Mouse (Mus musculus): Measurements from ENCODE around the gene Ttyh1.

Gene Ttyh1

GRCm38 (mm10) chr7:4119344-4119902 is at the start of gene Ttyh1:
Gene Ttyh1, plus strand, starts transcription at chr7:4119408.
- peak; percentile 47 to 59 for DNase-seq

GRCm38 (mm10) chr7:4071066-4071465 is 48.1 kb upstream of the Ttyh1 start:
- no peak for DNase-seq

- no peak for DNase-seq
Measured at GRCm38 (mm10) chr7:4073144-4073543, 46.1 kb upstream of the Ttyh1 start.

DNA sequence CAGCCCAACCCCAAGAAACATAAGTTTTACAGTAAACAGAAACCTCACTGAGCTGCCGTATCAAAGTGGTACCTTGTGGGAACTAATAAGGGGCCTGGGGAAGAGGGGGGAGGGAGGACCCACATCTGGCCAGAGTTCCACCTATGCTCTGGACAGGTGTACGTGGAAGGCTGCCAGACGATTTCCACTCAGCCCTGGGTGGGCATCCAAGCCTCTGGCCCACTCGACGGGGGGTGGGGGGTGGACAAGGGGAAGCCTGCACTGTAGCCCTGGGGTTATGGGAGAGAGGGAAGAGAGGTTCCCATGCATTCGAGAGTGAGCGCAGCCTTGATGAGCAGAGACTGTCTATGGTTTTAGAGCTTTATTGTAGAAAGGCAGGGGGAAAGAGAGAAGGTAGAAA is 39.7 kb upstream of the Ttyh1 start:
- DNase-seq = no peak

- no peak for DNase-seq
Measured at GRCm38 (mm10) chr7:4080552-4080951, 38.7 kb upstream of the Ttyh1 start.

- DNase-seq = no peak
Measured at GRCm38 (mm10) chr7:4081706-4082105, 37.5 kb upstream of the Ttyh1 start.

DNA sequence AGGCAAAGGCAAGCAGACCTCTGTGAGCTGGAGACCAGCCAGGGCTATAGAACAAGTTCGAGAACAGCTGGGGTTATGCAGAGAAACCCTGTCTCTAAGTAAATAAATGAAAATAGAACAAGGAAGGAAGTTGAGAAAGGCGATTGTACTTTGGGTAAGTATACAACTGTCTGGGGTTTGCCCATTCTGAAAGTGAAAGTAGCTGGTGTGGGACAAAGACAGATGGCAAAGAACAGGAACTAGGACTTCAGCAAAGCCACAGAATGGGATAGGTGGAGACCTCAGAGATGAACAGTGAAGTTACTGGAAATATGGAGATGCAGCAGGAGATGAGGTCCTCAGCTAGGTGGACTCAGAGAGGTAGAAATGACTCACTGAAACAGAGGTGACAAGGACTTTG is 36.4 kb upstream of the Ttyh1 start:
- peak in 1 of 2 experiments; percentile 5 for DNase-seq

- DNase-seq = no peak
Measured at GRCm38 (mm10) chr7:4084161-4084560, 35.0 kb upstream of the Ttyh1 start.

DNA sequence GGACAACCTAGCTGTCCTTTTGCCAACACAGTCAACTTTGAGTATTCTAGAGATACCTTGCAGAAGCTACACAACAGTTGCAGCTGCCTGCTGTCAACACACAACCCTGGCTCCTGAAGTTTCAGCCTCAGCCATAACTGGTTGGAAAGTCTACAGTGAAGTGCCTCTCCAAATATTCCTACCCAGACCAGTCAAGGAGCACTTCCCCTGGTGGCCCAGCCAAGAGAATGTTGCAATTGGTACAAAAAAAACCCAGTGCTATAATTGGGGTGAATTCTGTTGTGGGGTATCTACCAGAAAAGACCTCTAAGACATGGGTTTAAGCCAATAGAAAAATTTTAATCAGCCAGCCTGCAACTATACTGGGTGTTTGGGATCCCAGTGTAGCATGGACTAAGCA is 33.6 kb upstream of the Ttyh1 start:
- DNase-seq = no peak

DNA sequence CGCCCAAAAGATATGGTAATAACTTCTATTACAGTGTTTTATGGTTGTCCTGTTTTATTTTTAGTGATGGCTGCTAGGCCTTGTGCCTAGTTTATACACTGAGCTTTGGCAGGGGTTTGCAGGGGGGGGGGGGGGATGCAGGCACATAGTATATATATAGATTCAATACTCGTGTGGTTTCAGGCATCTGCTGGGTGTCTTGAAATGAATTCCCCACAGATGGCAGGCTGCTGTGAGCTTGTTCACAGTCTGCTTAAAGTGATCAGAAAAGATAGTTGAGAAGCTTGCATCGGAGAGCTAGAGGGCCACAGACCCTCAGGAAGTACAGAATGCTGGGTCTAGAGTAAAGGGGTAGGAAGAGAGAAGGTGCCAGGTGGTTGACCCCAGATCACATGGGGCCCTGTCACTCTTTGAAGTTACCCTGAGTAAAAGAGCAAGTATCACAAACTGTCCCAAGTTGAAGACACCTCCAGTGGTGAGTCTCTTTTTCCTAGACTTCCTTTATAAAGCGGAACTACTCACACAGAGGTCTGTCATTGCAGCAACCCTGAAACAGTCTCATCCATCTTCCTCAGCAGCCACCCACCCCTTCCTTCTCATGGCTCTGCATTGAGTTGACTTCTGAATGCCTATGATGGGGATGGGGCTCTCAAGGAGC is 31.8 kb upstream of the Ttyh1 start:
- DNase-seq = no peak

DNA sequence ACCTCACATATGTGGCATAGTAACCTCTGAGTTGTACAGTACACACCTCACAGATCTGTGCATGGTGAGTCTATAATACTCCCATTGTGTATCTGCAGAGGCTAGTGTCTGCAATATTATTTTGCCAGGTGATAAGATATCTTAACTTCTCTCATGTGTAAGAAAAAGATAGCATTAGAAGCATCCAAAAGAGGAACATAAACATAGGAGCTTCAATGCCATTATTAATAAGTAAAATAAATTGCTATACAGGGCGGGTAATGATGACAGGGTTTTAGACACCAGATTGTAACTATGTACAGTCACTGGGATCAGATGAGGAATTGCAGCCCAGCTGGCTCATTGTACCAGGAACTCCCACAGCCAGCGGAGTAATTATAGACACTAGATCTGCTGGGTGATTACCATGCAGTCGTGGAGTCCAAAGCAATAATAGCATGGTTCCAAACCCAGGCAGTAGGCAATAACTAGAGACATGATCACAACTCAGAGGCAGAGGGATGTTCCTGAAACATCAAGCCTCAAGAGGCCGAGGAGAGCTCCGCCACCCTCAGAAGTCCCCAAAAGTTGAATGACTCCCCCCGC is 31.2 kb upstream of the Ttyh1 start:
- no peak for DNase-seq

DNA sequence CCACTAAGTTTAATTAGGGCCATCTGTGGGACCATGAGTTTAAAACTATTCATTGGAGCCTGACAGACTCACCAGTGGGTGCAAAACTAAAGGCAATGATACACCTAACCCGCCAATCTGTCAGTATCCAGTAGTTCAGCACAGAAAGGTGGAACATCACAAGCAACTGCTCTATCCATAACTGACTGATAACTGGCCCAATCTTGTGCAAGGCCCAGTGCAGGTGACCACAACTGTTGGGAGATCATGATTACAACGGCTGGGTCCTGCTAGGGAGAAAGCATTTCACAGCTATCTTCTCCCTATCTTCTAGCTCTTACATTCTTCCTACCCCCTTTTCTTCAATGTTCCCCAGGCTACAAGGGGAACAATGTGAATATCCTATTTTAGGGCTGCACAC is 30.5 kb upstream of the Ttyh1 start:
- no peak for DNase-seq

DNA sequence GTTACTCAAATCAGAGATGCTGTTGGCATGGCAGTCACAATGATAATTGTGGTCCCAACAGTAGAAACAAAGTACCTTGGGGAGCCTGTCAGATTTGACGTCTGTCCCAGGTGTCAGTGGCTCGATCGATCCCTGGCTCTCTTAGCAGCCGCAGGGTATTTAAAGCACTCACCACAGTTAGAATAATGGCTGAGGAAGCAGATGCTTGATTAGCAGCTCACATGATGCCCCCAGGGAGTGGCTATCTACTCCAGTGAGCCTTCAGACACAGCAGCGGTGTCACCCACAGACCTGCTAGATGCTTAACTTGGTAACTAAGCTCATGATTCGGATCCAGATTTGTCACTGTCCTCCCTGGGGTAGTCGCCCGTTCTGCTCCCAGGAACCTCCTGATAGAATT is 28.0 kb upstream of the Ttyh1 start:
- no peak for DNase-seq

DNA sequence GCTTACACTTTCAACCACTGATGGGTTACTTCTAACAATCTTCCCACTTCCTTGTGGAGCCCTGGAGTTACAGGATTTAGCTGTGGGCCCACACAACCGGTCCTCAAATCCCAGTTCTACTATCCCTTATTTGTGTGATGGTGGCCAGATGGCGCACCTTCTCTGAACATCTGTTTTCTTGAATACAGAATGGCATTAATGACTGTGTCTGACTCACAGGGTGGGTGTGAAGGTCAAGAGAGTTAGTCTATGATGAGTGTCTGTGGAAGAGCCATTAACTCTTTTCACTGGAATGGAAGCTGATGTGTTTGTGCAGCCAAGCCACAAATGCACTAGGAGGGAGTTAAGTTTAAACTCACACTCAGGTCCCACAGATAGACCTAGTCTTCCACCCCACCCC is 20.9 kb upstream of the Ttyh1 start:
- DNase-seq = no peak

- DNase-seq = no peak
Measured at GRCm38 (mm10) chr7:4098832-4099231, 20.4 kb upstream of the Ttyh1 start.

GRCm38 (mm10) chr7:4101144-4101543 is 18.1 kb upstream of the Ttyh1 start:
- DNase-seq = no peak

DNA sequence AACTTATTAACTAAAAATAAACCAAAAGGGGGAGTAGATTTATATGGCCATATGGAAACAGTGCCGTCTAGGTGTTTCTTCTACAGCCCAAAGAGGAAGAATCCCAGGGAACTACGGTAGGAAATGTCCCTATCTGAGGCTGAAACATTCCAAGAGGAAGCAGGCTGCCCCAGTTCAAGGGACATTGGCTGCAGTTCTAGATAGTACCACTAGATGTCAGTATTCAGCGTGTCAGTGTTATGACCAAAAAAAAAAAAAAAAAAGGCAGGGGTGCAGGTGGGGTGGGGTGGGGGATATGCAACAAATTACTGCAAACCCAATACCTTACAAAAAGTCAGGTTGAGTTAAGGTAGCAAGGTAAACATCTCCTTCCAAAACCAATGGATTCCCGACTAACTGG is 15.8 kb upstream of the Ttyh1 start:
- DNase-seq = no peak

- no peak for DNase-seq
Measured at GRCm38 (mm10) chr7:4111766-4112165, 7.4 kb upstream of the Ttyh1 start.

GRCm38 (mm10) chr7:4117050-4117814 is 2.0 kb upstream of the Ttyh1 start:
- DNase-seq = no peak

DNA sequence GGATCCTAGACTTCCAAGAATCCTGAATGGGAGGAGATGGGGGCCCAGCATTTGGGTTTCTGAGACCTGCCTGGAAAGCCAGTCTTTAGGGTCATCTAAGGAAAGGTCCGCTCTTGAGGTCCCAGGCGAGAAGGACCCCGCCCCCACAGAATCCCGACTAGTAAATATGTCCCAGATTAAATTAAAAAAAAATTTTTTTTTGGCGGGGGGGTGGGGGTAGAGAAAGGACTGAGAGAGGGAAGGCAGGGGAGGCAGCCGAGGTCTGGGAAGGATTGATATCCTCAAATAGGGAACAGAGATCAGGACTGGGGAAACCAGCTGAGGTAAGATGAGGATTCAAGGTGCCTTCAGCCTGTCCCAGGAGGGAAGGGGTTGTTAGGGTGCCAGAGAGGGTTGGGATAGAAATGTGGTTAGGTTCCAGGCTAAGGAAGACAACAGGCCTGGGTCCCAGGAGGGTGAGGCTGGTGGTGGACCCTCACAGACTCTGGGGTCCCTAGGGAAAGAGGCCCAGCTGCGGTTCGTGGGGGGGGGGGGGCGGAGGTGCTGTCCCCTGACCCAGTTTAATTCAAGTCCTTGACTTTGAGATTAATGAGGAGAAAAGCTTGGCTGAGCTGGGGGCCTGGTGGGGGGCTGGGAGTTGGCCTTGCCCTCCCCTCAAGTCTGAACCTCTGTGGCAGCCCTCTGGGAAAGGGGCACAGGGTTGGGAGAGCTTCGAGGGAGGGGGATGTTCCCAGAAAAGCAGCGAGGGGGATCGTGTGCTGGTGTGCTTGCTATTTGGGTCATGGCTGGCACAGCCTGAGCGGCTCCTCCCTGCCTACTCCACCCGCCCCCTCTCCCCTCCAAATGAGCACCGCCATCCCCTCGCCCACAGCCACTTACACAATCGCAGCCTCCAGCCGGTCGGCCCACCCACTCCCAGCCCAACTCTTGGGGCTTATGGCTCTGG is 1.0 kb downstream of the Ttyh1 start:
- DNase-seq = no peak

DNA sequence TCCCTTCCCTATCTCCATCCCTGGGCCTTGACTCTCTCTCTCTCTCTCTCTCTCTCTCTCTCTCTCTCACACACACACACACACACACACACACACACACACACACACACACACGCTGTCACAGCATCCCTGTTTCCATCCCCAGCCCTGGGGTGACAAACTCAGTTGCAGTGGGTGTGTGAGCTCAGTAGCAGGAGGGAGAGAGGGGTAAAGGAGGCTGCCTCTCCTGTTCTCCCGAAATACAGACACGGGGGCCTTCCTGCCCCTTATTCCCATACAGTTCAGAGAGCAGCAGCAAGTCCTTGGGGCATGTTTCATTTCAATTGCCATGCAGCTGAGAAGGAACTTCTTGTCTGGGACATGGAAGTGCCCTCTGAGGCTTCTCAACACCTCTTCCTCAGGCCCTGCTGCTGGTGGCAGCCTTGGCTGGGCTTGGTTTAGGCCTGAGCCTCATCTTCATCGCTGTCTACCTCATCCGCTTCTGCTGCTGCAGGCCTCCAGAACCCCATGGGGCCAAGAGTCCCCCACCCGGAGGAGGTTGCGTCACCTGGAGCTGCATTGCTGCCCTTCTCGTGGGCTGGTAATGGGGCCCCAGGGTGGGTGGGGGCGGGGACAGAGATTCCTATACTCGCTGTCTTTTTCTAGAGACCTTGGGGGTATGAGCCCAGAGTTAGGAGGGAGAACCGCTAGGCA is 3.0 kb downstream of the Ttyh1 start:
- no peak for DNase-seq

DNA sequence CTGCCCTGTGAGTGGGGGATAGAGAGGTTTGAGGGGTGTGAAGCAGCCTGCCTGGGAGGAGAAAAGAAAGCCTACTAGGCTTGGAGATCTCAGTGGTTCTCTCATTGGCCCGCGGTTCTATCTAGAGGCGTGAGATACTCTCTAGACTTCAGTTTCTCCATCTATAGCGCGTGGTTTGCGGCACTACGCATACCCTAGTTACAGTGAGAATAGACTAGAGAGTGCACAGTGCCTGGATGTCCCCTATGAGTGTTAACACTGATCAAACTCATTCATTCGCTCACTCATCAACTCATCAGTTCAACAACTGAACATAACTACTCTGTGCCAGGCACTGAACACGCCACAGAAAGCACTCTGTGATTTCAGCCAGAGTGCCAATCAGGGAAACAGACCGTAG is 3.6 kb downstream of the Ttyh1 start:
- no peak for DNase-seq
